Mouse (Mus musculus) forebrain, embryonic 11.5 days (tissue): ENCODE measurements at regions not wholly inside any gene's neighbourhood (a gene's known extent, or its start where the extent isn't known, plus 50 kb on each side); places are given as distances from the start of the nearest gene placed in this dataset.

Experiments used
- ATAC-seq: fragments of 200-750 bp; cut with Nextera tagmentation; replicated peaks from 2 replicates; pipeline ENCODE4 v1.8.0; 2017; ENCODE audit warnings: moderate TSS enrichment; ENCODE audit not compliant: low FRiP score
- DNase-seq: peaks from one replicate; pipeline ENCODE4 v3.0.0-alpha.2; 2017; ENCODE audit warnings: low spot score
- H3K27ac ChIP-seq: fragments of 300-500 bp; sonication (generic); 2 replicates; pipeline ENCODE4 v1.5.1; 2014; ENCODE audit warnings: low read depth, low read length
- H3K27me3 ChIP-seq: fragments of 300-500 bp; sonication (generic); 2 replicates; pipeline ENCODE4 v1.6.1; 2014; ENCODE audit warnings: mild to moderate bottlenecking, low read length, mixed read lengths; ENCODE audit not compliant: control insufficient read depth, insufficient read depth
- H3K36me3 ChIP-seq: fragments of 300-500 bp; sonication (generic); 2 replicates; pipeline ENCODE4 v1.6.1; 2014; ENCODE audit warnings: mild to moderate bottlenecking, low read length, moderate library complexity, mixed read lengths; ENCODE audit not compliant: control insufficient read depth, insufficient read depth
- H3K4me1 ChIP-seq: fragments of 300-500 bp; sonication (generic); replicated peaks from 2 replicates; pipeline ENCODE4 v1.6.1; 2014; ENCODE audit warnings: low read length, mixed read lengths; ENCODE audit not compliant: control insufficient read depth, insufficient read depth
- H3K4me2 ChIP-seq: fragments of 300-500 bp; sonication (generic); 2 replicates; pipeline ENCODE4 v1.6.1; 2014; ENCODE audit warnings: low read depth, mild to moderate bottlenecking, low read length, moderate library complexity, mixed read lengths; ENCODE audit not compliant: severe bottlenecking
- H3K4me3 ChIP-seq: fragments of 300-500 bp; sonication (generic); 2 replicates; pipeline ENCODE4 v1.5.1; 2014; ENCODE audit warnings: low read depth, low read length
- H3K9ac ChIP-seq: fragments of 300-500 bp; sonication (generic); 2 replicates; pipeline ENCODE4 v1.6.1; 2014; ENCODE audit warnings: low read length
- H3K9me3 ChIP-seq: fragments of 300-500 bp; sonication (generic); 2 replicates; pipeline ENCODE4 v1.6.1; 2016; ENCODE audit warnings: low read length, mixed read lengths; ENCODE audit not compliant: control insufficient read depth
- WGBS: fragments of 180-500 bp; shearing (Covaris S2); extraction: QIAGEN DNeasy Blood & Tissue Kit; methylation state at CpG from one replicate; pipeline ENCODE4 v1.1.7; 2014; 5-methylcytosine and 5-hydroxymethylcytosine counted together

DNA sequence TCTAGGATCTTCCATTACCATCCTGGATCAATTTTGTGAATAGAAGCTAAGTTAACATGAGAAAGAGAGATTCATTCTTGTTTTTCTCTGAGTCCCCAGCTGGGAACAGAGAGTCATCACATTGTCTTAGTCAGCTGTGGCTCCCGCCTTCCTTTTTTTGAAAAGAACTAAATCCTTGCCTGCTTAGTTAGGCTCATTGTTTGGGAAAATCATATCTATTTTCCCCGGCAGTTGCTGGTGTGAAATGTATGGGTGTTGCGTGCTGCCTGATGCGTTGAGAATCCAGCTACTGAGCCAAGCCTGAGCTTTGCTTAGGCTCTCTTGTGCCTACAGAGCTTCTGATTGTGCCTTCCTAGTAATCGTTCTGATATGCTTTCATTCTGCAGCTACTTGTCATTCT, 66.3 kb downstream of the Fam50b start:
- no peaks in the 10 kb centered on the region for H3K9me3 ChIP-seq
- 71% methylated on average over 5 of the region's 5 CpGs for WGBS
- H3K36me3 ChIP-seq: no peaks in the 10 kb centered on the region
- no peaks in the 10 kb centered on the region for H3K27me3 ChIP-seq
- ATAC-seq (no peak), DNase-seq (no peak)
- H3K9ac ChIP-seq: no peak overlapping the region
- H3K4me3 ChIP-seq: no peak overlapping the region
- H3K4me1 ChIP-seq: no peaks in the 10 kb centered on the region
- H3K4me2 ChIP-seq: no peak overlapping the region
- H3K27ac ChIP-seq: no peak overlapping the region

DNA sequence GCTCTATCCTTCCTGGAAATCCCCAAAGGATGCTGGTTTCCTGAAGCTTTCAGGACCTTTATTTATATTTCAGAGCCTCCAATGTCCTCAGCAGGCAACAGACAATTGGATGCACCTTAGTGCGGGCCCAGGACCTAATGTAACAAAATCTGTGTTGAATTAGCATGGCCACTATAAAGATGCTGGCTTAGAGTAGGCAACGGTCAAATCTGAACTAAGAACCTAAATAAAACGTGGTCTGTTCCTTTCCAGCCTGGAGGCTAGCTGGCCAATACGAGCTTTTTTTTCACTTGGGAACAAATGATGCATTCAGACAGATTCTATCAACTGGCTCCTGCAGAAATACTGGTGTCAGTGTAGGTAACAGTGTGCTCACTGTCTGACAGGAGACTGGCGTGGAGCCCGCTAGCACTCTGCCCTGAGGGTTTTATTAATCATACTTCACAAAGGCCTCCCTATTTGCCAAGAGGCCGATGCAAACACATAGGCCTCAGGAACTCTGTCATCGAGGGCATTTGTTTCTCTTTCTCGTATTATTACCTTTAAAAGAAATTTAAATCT, 68.5 kb upstream of the Prpf4b start:
- WGBS: 56% methylated on average over 9 of the region's 9 CpGs
- Histone ChIP-seq H3K4me1 (no peaks in the 10 kb centered on the region), H3K27me3 (no peaks in the 10 kb centered on the region), H3K36me3 (no peaks in the 10 kb centered on the region), H3K4me2 (no peak overlapping the region), H3K9me3 (no peaks in the 10 kb centered on the region), H3K4me3 (no peak overlapping the region), H3K9ac (no peak overlapping the region), H3K27ac (peak overlapping the region; percentile 53; the same call in 1 of the 2 replicates)
- ATAC-seq: no peak
- DNase-seq: no peak

DNA sequence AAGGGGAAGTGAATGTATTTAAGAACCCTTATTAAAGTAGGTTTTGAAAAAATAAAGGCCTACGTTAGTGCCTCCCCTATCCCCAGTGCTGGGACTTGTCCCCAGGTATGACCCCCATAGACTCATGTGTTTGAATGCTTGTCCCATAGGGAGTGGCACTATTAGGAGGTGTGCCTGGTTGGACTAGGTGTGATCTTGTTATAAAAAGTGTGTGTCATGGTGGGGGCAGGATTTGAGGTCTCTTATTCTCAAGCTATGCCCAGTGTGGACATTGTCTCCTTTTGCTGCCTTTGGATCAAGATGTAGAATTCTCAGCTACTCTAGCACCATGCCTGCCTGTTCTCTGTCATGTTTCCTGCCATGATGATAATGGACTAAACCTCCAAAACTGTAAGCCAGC, 65.6 kb upstream of the Prpf4b start:
- WGBS: 89% methylated on average over 1 of the region's 1 CpGs
- no peak for DNase-seq
- H3K27ac ChIP-seq: no peak overlapping the region
- H3K36me3 ChIP-seq: no peaks in the 10 kb centered on the region
- H3K9ac ChIP-seq: no peak overlapping the region
- no peak overlapping the region for H3K4me2 ChIP-seq
- H3K4me1 ChIP-seq: no peaks in the 10 kb centered on the region
- peaks cover 5% of the 10 kb centered on the region; the same call in 1 of the 2 replicates for H3K9me3 ChIP-seq
- ATAC-seq: no peak
- no peaks in the 10 kb centered on the region for H3K27me3 ChIP-seq
- H3K4me3 ChIP-seq: no peak overlapping the region

DNA sequence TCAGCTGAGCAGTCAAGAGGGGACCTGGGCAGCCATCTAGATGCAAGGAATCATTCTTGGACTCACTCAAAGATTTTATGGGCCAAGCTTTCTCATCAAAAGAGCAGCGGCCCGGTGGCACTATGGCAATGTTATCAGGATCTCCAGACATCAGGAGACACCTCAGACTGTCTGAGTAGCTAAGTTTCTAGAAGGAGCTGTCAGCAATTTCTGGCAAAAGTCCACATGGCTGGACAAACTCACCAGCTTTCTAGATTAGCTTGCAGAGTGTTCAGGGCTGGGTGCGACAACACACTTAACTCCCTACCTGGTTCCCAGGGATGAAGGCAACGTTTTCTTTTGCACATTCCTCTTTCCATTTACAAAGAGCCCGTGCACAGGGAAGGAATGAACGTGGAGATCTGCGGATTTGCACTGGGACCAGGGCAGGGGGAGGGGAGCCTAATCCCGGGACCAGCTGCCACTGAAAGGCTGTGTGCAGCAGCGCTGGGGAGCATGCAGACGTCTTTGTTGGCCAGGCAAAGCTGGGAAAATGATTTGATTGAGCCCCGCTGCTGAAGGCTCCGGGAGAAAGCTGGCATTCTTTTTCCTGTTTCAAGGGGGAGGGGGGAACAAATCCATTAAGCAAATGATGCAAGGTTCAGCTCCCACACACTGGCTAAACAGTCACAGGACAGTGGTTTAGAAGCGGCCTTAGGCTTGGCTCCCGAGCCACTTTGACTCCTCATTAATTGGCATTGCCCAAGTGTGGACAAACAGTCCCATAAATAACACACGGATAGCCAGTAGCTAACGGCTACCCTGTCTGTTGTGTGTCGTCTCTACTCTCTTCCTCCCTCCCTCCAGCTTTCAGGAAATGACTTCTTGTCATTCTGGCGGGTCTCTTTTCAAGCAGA, 60.7 kb upstream of the Prpf4b start:
- peak overlapping the region; percentile 29; the same call in 1 of the 2 replicates for H3K4me2 ChIP-seq
- 14% methylated on average over 18 of the region's 18 CpGs for WGBS

DNA sequence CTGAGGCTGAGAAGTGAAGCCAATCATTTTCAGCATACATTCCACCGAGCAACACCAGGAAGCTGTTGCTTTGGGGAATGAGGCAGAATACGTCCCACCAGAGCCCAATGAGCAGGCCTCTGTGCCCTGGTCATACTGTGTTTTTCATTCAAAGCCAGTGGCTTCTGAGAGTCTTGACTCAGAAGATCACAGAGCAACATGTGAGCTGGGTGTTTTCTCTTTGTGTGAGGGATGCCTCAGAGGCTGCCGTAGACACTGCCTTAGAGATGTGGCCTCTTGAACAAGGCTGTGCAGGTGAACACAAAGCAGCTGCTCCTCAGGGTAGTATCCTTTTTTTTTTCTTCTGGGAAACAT, 60.1 kb upstream of the Prpf4b start:
- H3K4me3 ChIP-seq: no peak overlapping the region
- H3K9ac ChIP-seq: no peak overlapping the region
- H3K4me2 ChIP-seq: peak overlapping the region; percentile 29; the same call in 1 of the 2 replicates
- peaks cover 5% of the 10 kb centered on the region; the same call in 1 of the 2 replicates for H3K9me3 ChIP-seq
- WGBS: 16% methylated on average over 3 of the region's 3 CpGs
- no peaks in the 10 kb centered on the region for H3K27me3 ChIP-seq
- ATAC-seq (peak; percentile 41; the same call in 1 of the 2 replicates), DNase-seq (no peak)
- no peaks in the 10 kb centered on the region for H3K36me3 ChIP-seq
- peak overlapping the region; percentile 79 for H3K27ac ChIP-seq
- no peaks in the 10 kb centered on the region; the same call in 1 of the 2 replicates for H3K4me1 ChIP-seq

More for the DNA sequence above, 60.7 kb upstream of the Prpf4b start:
- H3K9me3 ChIP-seq: peaks cover 5% of the 10 kb centered on the region; the same call in 1 of the 2 replicates
- peak; percentile 96 for ATAC-seq
- no peaks in the 10 kb centered on the region; the same call in 1 of the 2 replicates for H3K4me1 ChIP-seq
- no peaks in the 10 kb centered on the region for H3K27me3 ChIP-seq
- no peak overlapping the region for H3K4me3 ChIP-seq
- H3K36me3 ChIP-seq: no peaks in the 10 kb centered on the region
- H3K27ac ChIP-seq: peak overlapping the region; percentile 79
- DNase-seq: peak; percentile 87
- 0 out of 2 replicates have a peak overlapping the region, but pooled peaks have one; percentile 1 for H3K9ac ChIP-seq

DNA sequence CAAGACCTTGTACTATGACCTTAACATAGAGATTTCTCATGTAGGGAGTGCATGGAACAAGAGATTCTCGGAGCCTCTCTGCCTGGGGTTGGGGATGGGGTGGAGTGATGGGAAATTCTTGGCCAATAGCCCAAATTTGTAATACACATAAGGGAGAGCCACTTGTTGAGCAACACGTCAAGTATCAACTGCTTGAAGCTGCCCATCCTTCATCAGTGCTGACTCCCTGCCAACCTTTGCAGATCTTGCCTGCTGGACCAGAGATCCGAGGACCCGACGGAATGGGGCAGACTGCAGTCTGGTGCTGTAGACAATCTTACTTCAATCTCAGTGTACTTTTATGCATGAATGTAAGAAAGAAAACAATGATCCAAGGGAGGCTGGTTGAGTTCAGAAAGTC, 56.9 kb upstream of the Prpf4b start:
- no peaks in the 10 kb centered on the region; the same call in 1 of the 2 replicates for H3K4me1 ChIP-seq
- H3K27me3 ChIP-seq: no peaks in the 10 kb centered on the region
- DNase-seq: no peak
- H3K4me2 ChIP-seq: no peak overlapping the region
- no peaks in the 10 kb centered on the region for H3K9me3 ChIP-seq
- no peak for ATAC-seq
- H3K4me3 ChIP-seq: no peak overlapping the region
- 91% methylated on average over 5 of the region's 5 CpGs for WGBS
- no peaks in the 10 kb centered on the region for H3K36me3 ChIP-seq
- H3K27ac ChIP-seq: no peak overlapping the region
- H3K9ac ChIP-seq: no peak overlapping the region

DNA sequence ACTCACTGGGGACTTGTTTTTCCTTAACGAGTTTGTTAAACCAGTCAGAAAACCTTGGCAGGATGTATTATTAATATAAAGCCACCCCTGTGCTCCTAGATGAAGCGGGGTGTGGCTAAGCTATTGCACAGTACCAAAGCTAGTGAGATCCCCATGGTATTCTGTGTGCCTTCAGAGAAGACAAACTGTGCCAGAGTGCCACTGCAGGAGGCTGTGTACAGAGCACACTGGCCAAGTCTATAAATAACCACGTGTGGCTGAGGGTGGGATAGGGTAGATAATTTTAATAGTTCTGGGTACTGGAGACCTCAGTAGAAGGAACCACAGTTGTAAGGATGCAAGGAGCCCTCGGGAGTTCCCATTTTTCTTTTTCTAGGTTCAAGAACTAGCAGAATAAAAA, 54.7 kb upstream of the Prpf4b start:
- H3K27me3 ChIP-seq: no peaks in the 10 kb centered on the region
- no peak overlapping the region for H3K27ac ChIP-seq
- H3K9me3 ChIP-seq: no peaks in the 10 kb centered on the region
- no peaks in the 10 kb centered on the region for H3K4me1 ChIP-seq
- no peak overlapping the region for H3K4me2 ChIP-seq
- WGBS: 82% methylated on average over 4 of the region's 4 CpGs
- DNase-seq (no peak), ATAC-seq (no peak)
- H3K4me3 ChIP-seq: no peak overlapping the region
- no peak overlapping the region for H3K9ac ChIP-seq
- no peaks in the 10 kb centered on the region for H3K36me3 ChIP-seq

DNA sequence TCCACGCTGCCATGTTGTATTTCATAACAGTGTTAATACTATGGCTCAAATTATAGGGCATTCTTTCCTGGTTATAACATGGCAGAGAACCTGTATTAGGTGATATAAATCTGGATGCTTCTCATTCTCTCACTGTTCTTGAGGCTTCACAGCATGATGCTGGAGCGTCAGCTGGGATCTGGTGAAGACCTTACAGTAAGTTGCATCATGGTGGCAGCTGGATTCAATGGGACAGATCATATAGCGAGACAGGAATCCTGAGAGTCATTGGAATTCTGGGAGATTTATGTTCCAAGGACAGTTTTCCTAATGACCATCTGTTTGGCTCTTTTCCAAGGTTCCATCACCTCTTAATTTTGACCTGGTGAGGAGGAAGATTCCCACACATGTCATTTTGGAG, 53.2 kb upstream of the Prpf4b start:
- no peaks in the 10 kb centered on the region for H3K27me3 ChIP-seq
- DNase-seq: no peak
- H3K27ac ChIP-seq: no peak overlapping the region
- no peaks in the 10 kb centered on the region for H3K4me1 ChIP-seq
- no peak overlapping the region for H3K9ac ChIP-seq
- H3K4me3 ChIP-seq: no peak overlapping the region
- WGBS: 97% methylated on average over 3 of the region's 3 CpGs
- ATAC-seq: no peak
- no peaks in the 10 kb centered on the region for H3K36me3 ChIP-seq
- H3K4me2 ChIP-seq: no peak overlapping the region
- H3K9me3 ChIP-seq: no peaks in the 10 kb centered on the region
